Mouse (Mus musculus) lung, adult 2 months (tissue): ENCODE data around the gene Eps8l2. TPM values are rescaled to one million over a fixed set of nuclear protein-coding genes. Genes with fewer than 3 reads are reported as not detected.

Experiments
- DNase-seq: peaks from one replicate; pipeline ENCODE4 v3.0.0; 2022
- H3K4me1 ChIP-seq: fragments of 200-500 bp; 2 replicates; pipeline ENCODE4 v1.6.1; 2011; ENCODE audit warnings: low read length; ENCODE audit not compliant: control insufficient read depth, insufficient read depth
- H3K4me3 ChIP-seq: fragments of 200-500 bp; replicated peaks from 2 replicates; pipeline ENCODE3; 2011; ENCODE audit warnings: low read depth, mild to moderate bottlenecking, control low read depth, low read length; ENCODE audit errors: extremely low read depth
- CTCF ChIP-seq: fragments of 200-500 bp; IDR thresholded peaks from 2 replicates; pipeline ENCODE4 v1.5.1; 2011; ENCODE audit warnings: mild to moderate bottlenecking, low read length, control low read depth; ENCODE audit not compliant: insufficient read depth
- POLR2A ChIP-seq: fragments of 200-500 bp; IDR thresholded peaks from 2 replicates; pipeline ENCODE4 v1.6.1; 2011; ENCODE audit warnings: low read depth, mild to moderate bottlenecking, control low read depth, low read length, borderline replicate concordance; ENCODE audit errors: extremely low read depth
- WGBS: fragments of 180-500 bp; shearing (Covaris S2); methylation state at CpG from one replicate; pipeline ENCODE4 v1.1.7; 2018; 5-methylcytosine and 5-hydroxymethylcytosine counted together
- polyA plus RNA-seq: library from polyadenylated mRNA; depleted of rRNA; stranded (reverse); fragments of >200 nt; gene quantifications from 2 replicates; pipeline ENCODE4 v1.2.3, GENCODE M21; 2012

Eps8l2 gene
- polyA plus RNA-seq, 1 experiment: 143 TPM

GRCm38 (mm10) chr7:141371942-141372595 is 33.4 kb downstream of the Eps8l2 start:
- no peak overlapping the region for H3K4me3 ChIP-seq
- no peaks in the 10 kb centered on the region for H3K4me1 ChIP-seq
- TF ChIP-seq POLR2A: no peak
- no peak for TF ChIP-seq CTCF
- no peak for DNase-seq
- 36% methylated on average over 6 of the region's 6 CpGs for WGBS

GRCm38 (mm10) chr7:141373611-141374010 is 34.9 kb downstream of the Eps8l2 start:
- no peak for DNase-seq
- H3K4me3 ChIP-seq: no peak overlapping the region
- H3K4me1 ChIP-seq: no peaks in the 10 kb centered on the region
- no peak for TF ChIP-seq CTCF
- TF ChIP-seq POLR2A: no peak
- 81% methylated on average over 6 of the region's 6 CpGs for WGBS

- TF ChIP-seq POLR2A (no peak), CTCF (no peak)
- DNase-seq: no peak
Observed at GRCm38 (mm10) chr7:141374399-141374798, 35.7 kb downstream of the Eps8l2 start.

GRCm38 (mm10) chr7:141379584-141379983 is 40.9 kb downstream of the Eps8l2 start:
- H3K4me1 ChIP-seq: no peaks in the 10 kb centered on the region
- H3K4me3 ChIP-seq: no peak overlapping the region
- 46% methylated on average over 4 of the region's 4 CpGs for WGBS
- TF ChIP-seq POLR2A (no peak), CTCF (no peak)
- DNase-seq: peak; percentile 23

More at GRCm38 (mm10) chr7:141374399-141374798, 35.7 kb downstream of the Eps8l2 start:
- Histone ChIP-seq H3K4me3 (no peak overlapping the region), H3K4me1 (no peaks in the 10 kb centered on the region)

- Histone ChIP-seq H3K4me3 (no peak overlapping the region), H3K4me1 (no peaks in the 10 kb centered on the region)
- TF ChIP-seq POLR2A (no peak), CTCF (no peak)
- 67% methylated on average over 4 of the region's 4 CpGs for WGBS
- no peak for DNase-seq
Observed at GRCm38 (mm10) chr7:141381068-141381835, 42.6 kb downstream of the Eps8l2 start.

- no peak for TF ChIP-seq POLR2A
- TF ChIP-seq CTCF: no peak
- peaks cover 7% of the 10 kb centered on the region; the same call in 1 of the 2 replicates for H3K4me1 ChIP-seq
- no peak overlapping the region for H3K4me3 ChIP-seq
- DNase-seq: no peak
- 47% methylated on average over 2 of the region's 2 CpGs for WGBS
Observed at GRCm38 (mm10) chr7:141387807-141388486, 49.3 kb downstream of the Eps8l2 start.

- Histone ChIP-seq H3K4me1 (peaks cover 7% of the 10 kb centered on the region; the same call in 1 of the 2 replicates), H3K4me3 (no peak overlapping the region)
- no peak for DNase-seq
- no peak for TF ChIP-seq CTCF
- no peak for TF ChIP-seq POLR2A
- 51% methylated on average over 3 of the region's 3 CpGs for WGBS
Observed at GRCm38 (mm10) chr7:141388487-141389109, 49.9 kb downstream of the Eps8l2 start.

GRCm38 (mm10) chr7:141390326-141391259 is 51.9 kb downstream of the Eps8l2 start:
- TF ChIP-seq POLR2A: no peak
- TF ChIP-seq CTCF: no peak
- 54% methylated on average over 9 of the region's 9 CpGs for WGBS
- peaks cover 7% of the 10 kb centered on the region; the same call in 1 of the 2 replicates for H3K4me1 ChIP-seq
- DNase-seq: no peak
- no peak overlapping the region for H3K4me3 ChIP-seq
